Mouse (Mus musculus) lung, embryonic 15.5 days (tissue): ENCODE results near the gene Ost4. TPM values are rescaled to one million over a fixed set of nuclear protein-coding genes. Genes with fewer than 3 reads are reported as not detected.
A peak's percentile ranks its signal among the peaks of the same experiment; 100 is the strongest.

Experiments
- ATAC-seq: fragments of 200-750 bp; cut with Nextera tagmentation; 2 replicates; pipeline ENCODE4 v1.8.0; 2017; ENCODE audit warnings: moderate number of reproducible peaks, borderline replicate concordance; ENCODE audit not compliant: low FRiP score, low TSS enrichment; ENCODE audit errors: extremely low read depth
- H3K27ac ChIP-seq: fragments of 300-500 bp; sonication (generic); 2 replicates; pipeline ENCODE4 v1.5.1; 2015; ENCODE audit warnings: moderate library complexity, mild to moderate bottlenecking, inconsistent platforms
- H3K27me3 ChIP-seq: fragments of 300-500 bp; sonication (generic); 2 replicates; pipeline ENCODE4 v1.6.1; 2015; ENCODE audit warnings: inconsistent platforms
- H3K36me3 ChIP-seq: fragments of 300-500 bp; sonication (generic); 2 replicates; pipeline ENCODE4 v1.6.1; 2015; ENCODE audit warnings: inconsistent platforms
- H3K4me1 ChIP-seq: fragments of 300-500 bp; sonication (generic); 2 replicates; pipeline ENCODE4 v1.6.1; 2015; ENCODE audit warnings: inconsistent platforms
- H3K4me2 ChIP-seq: fragments of 300-500 bp; sonication (generic); 2 replicates; pipeline ENCODE4 v1.6.1; 2015; ENCODE audit warnings: inconsistent platforms, mild to moderate bottlenecking, moderate library complexity
- H3K4me3 ChIP-seq: fragments of 300-500 bp; sonication (generic); 2 replicates; pipeline ENCODE4 v1.5.1; 2015; ENCODE audit warnings: mild to moderate bottlenecking, inconsistent platforms
- H3K9ac ChIP-seq: fragments of 300-500 bp; sonication (generic); 2 replicates; pipeline ENCODE4 v1.6.1; 2015; ENCODE audit warnings: inconsistent platforms
- H3K9me3 ChIP-seq: fragments of 300-500 bp; sonication (generic); 2 replicates; pipeline ENCODE4 v1.6.1; 2016; ENCODE audit warnings: inconsistent platforms
- WGBS: fragments of 180-500 bp; shearing (Covaris S2); methylation state at CpG from one replicate; pipeline ENCODE4 v1.1.7; 2015; 5-methylcytosine and 5-hydroxymethylcytosine counted together
- polyA plus RNA-seq: library from polyadenylated mRNA; unstranded; fragments of >200 nt; fragmentation: Nextera tagmentation; extraction: Ambion mirVana; gene quantifications from 2 replicates; pipeline ENCODE4 v1.2.1, GENCODE M21; 2015

The Ost4 gene
- polyA plus RNA-seq, result 421 and 449 TPM in 2 replicates

- no peaks in the 10 kb centered on the region for H3K27me3 ChIP-seq
- ATAC-seq, result peak; percentile 94
- H3K4me3 ChIP-seq, result peak within 1 kb of the TSS; percentile 86
- H3K9ac ChIP-seq, result peak within 1 kb of the TSS; percentile 84
- H3K36me3 ChIP-seq, result peaks cover 36% of the 10 kb centered on the region
- no peaks in the 10 kb centered on the region for H3K9me3 ChIP-seq
- peak within 1 kb of the TSS; percentile 95 for H3K27ac ChIP-seq
- H3K4me2 ChIP-seq, result peak within 1 kb of the TSS; percentile 88
- H3K4me1 ChIP-seq, result peaks cover 58% of the 10 kb centered on the region
- under 1% methylated on average over 58 of the region's 58 CpGs for WGBS
Observed at GRCm38 (mm10) chr5:30907413-30908059, at the start of gene Ost4. Gene Ost4 (minus strand): TSS chr5:30907788.

GRCm38 (mm10) chr5:30955751-30956150 is 48.2 kb upstream of the Ost4 start:
- no peak overlapping the region for H3K9ac ChIP-seq
- H3K9me3 ChIP-seq, result no peaks in the 10 kb centered on the region
- H3K4me3 ChIP-seq, result no peak overlapping the region
- ATAC-seq, result no peak
- H3K4me2 ChIP-seq, result no peak overlapping the region
- 90% methylated on average over 6 of the region's 6 CpGs for WGBS
- H3K27ac ChIP-seq, result no peak overlapping the region
- no peaks in the 10 kb centered on the region for H3K27me3 ChIP-seq
- peaks cover 54% of the 10 kb centered on the region for H3K36me3 ChIP-seq
- peaks cover 24% of the 10 kb centered on the region for H3K4me1 ChIP-seq

- Histone ChIP-seq H3K4me1 (peaks cover 27% of the 10 kb centered on the region), H3K9me3 (no peaks in the 10 kb centered on the region), H3K4me2 (no peak overlapping the region), H3K27me3 (no peaks in the 10 kb centered on the region), H3K4me3 (no peak overlapping the region), H3K27ac (no peak overlapping the region), H3K36me3 (peaks cover 54% of the 10 kb centered on the region), H3K9ac (no peak overlapping the region)
- no peak for ATAC-seq
- WGBS, result 93% methylated on average over 9 of the region's 9 CpGs
Observed at GRCm38 (mm10) chr5:30954556-30954955, 47.0 kb upstream of the Ost4 start.

- Histone ChIP-seq H3K27ac (no peak overlapping the region), H3K4me3 (no peak overlapping the region), H3K9ac (no peak overlapping the region), H3K36me3 (peaks cover 54% of the 10 kb centered on the region), H3K4me1 (peaks cover 27% of the 10 kb centered on the region), H3K9me3 (no peaks in the 10 kb centered on the region), H3K4me2 (no peak overlapping the region), H3K27me3 (no peaks in the 10 kb centered on the region)
- 95% methylated on average over 6 of the region's 6 CpGs for WGBS
- ATAC-seq, result no peak
Observed at GRCm38 (mm10) chr5:30954065-30954464, 46.5 kb upstream of the Ost4 start.

- Histone ChIP-seq H3K9me3 (no peaks in the 10 kb centered on the region), H3K4me2 (no peak overlapping the region), H3K4me3 (no peak overlapping the region), H3K27me3 (no peaks in the 10 kb centered on the region), H3K4me1 (peaks cover 16% of the 10 kb centered on the region), H3K36me3 (peaks cover 42% of the 10 kb centered on the region), H3K27ac (no peak overlapping the region), H3K9ac (no peak overlapping the region)
- 82% methylated on average over 5 of the region's 5 CpGs for WGBS
- ATAC-seq, result no peak
Observed at GRCm38 (mm10) chr5:30952551-30952950, 45.0 kb upstream of the Ost4 start.

- peaks cover 16% of the 10 kb centered on the region for H3K4me1 ChIP-seq
- H3K36me3 ChIP-seq, result peaks cover 38% of the 10 kb centered on the region
- no peaks in the 10 kb centered on the region for H3K27me3 ChIP-seq
- ATAC-seq, result no peak
- no peak overlapping the region for H3K4me2 ChIP-seq
- H3K27ac ChIP-seq, result no peak overlapping the region
- no peak overlapping the region for H3K4me3 ChIP-seq
- 74% methylated on average over 6 of the region's 6 CpGs for WGBS
- no peak overlapping the region for H3K9ac ChIP-seq
- H3K9me3 ChIP-seq, result no peaks in the 10 kb centered on the region
Observed at GRCm38 (mm10) chr5:30951706-30952105, 44.1 kb upstream of the Ost4 start.

GRCm38 (mm10) chr5:30950922-30951321 is 43.3 kb upstream of the Ost4 start:
- Histone ChIP-seq H3K4me2 (0 out of 2 replicates have a peak overlapping the region, but pooled peaks have one; percentile 80), H3K9me3 (no peaks in the 10 kb centered on the region), H3K27ac (no peak overlapping the region), H3K27me3 (no peaks in the 10 kb centered on the region; the same call in 1 of the 2 replicates), H3K36me3 (peaks cover 36% of the 10 kb centered on the region), H3K9ac (no peak overlapping the region), H3K4me1 (peaks cover 16% of the 10 kb centered on the region), H3K4me3 (peak overlapping the region; percentile 52; the same call in 1 of the 2 replicates)
- ATAC-seq, result no peak
- WGBS, result 78% methylated on average over 2 of the region's 2 CpGs

GRCm38 (mm10) chr5:30950451-30950850 is 42.9 kb upstream of the Ost4 start:
- H3K9me3 ChIP-seq, result no peaks in the 10 kb centered on the region
- peak overlapping the region; percentile 52 for H3K4me3 ChIP-seq
- H3K27ac ChIP-seq, result peak overlapping the region; percentile 54
- H3K4me1 ChIP-seq, result peaks cover 16% of the 10 kb centered on the region
- peaks cover 4% of the 10 kb centered on the region; the same call in 1 of the 2 replicates for H3K27me3 ChIP-seq
- WGBS, result 61% methylated on average over 4 of the region's 4 CpGs
- ATAC-seq, result no peak
- H3K9ac ChIP-seq, result peak overlapping the region; percentile 43
- H3K4me2 ChIP-seq, result peak overlapping the region; percentile 80
- peaks cover 31% of the 10 kb centered on the region for H3K36me3 ChIP-seq

GRCm38 (mm10) chr5:30949654-30950326 is 42.2 kb upstream of the Ost4 start:
- peaks cover 21% of the 10 kb centered on the region for H3K4me1 ChIP-seq
- peak overlapping the region; percentile 54 for H3K27ac ChIP-seq
- under 1% methylated on average over 31 of the region's 31 CpGs for WGBS
- peak; percentile 92 for ATAC-seq
- H3K27me3 ChIP-seq, result peaks cover 11% of the 10 kb centered on the region
- peak overlapping the region; percentile 55 for H3K9ac ChIP-seq
- H3K9me3 ChIP-seq, result no peaks in the 10 kb centered on the region
- H3K4me3 ChIP-seq, result peak overlapping the region; percentile 52
- peak overlapping the region; percentile 80 for H3K4me2 ChIP-seq
- H3K36me3 ChIP-seq, result peaks cover 24% of the 10 kb centered on the region

GRCm38 (mm10) chr5:30948620-30949019 is 41.0 kb upstream of the Ost4 start:
- ATAC-seq, result no peak
- no peaks in the 10 kb centered on the region for H3K9me3 ChIP-seq
- H3K4me3 ChIP-seq, result no peak overlapping the region
- H3K4me2 ChIP-seq, result no peak overlapping the region
- no peak overlapping the region for H3K27ac ChIP-seq
- no peak overlapping the region for H3K9ac ChIP-seq
- H3K4me1 ChIP-seq, result peaks cover 21% of the 10 kb centered on the region
- H3K27me3 ChIP-seq, result peaks cover 18% of the 10 kb centered on the region
- 79% methylated on average over 5 of the region's 5 CpGs for WGBS
- peaks cover 13% of the 10 kb centered on the region; the same call in 1 of the 2 replicates for H3K36me3 ChIP-seq

- peaks cover 18% of the 10 kb centered on the region for H3K27me3 ChIP-seq
- H3K9ac ChIP-seq, result peak within 1 kb of the TSS; percentile 29
- 5% methylated on average over 44 of the region's 44 CpGs for WGBS
- ATAC-seq, result no peak
- no peaks in the 10 kb centered on the region for H3K9me3 ChIP-seq
- no peaks in the 10 kb centered on the region for H3K36me3 ChIP-seq
- peak within 1 kb of the TSS; percentile 76 for H3K4me2 ChIP-seq
- peak within 1 kb of the TSS; percentile 39 for H3K4me3 ChIP-seq
- no peak within 1 kb of the TSS for H3K27ac ChIP-seq
- H3K4me1 ChIP-seq, result peaks cover 16% of the 10 kb centered on the region
Observed at GRCm38 (mm10) chr5:30944956-30945781, 37.6 kb upstream of the Ost4 start, which contains the start of gene Cgref1. Gene Cgref1 (minus strand): TSS chr5:30945591.
